In genomic region chr7:91677934-91678333, GRCm38 (mm10) we compare ENCODE assay signal across 17 mouse cellular contexts.
"Had no signal": no experiment of that assay in that cellular context is flagged by ENCODE, and none has a peak within 500 bp of the region (broad histone marks: within the 10 kb centered on the region; RNA-seq: fewer than 3 reads in every experiment).

No protein-coding gene starts in this region.

- H3K9ac ChIP-seq: liver, postnatal 0 days; lung, embryonic 15.5 days; midbrain, embryonic 13.5 days; midbrain, embryonic 15.5 days; neural tube, embryonic 12.5 days; stomach, embryonic 15.5 days had no signal

- H3K4me3 ChIP-seq: lung, embryonic 15.5 days; megakaryocyte, embryonic 14.5 days; midbrain, embryonic 13.5 days; midbrain, embryonic 15.5 days; neural tube, embryonic 12.5 days; stomach, embryonic 15.5 days had no signal

- H3K4me2 ChIP-seq: lung, embryonic 15.5 days; midbrain, embryonic 11.5 days; midbrain, embryonic 13.5 days; midbrain, embryonic 15.5 days; neural tube, embryonic 12.5 days; stomach, embryonic 15.5 days had no signal

- DNase-seq: liver, postnatal 0 days; lung, adult 2 months; lung, postnatal 14 days; lung, postnatal 36 days; right cerebral cortex, postnatal 14 days; thymus, adult 18-20 months; thymus, postnatal 14 days; thymus, postnatal 36 days had no signal

- ATAC-seq: liver, postnatal 0 days; lung, postnatal 0 days; midbrain, embryonic 13.5 days; midbrain, embryonic 15.5 days had no signal

- H3K4me1 ChIP-seq: lung, embryonic 15.5 days; midbrain, embryonic 13.5 days; midbrain, embryonic 15.5 days; neural tube, embryonic 12.5 days; stomach, embryonic 15.5 days had no signal

- H3K27ac ChIP-seq: lung, embryonic 15.5 days; macrophage; midbrain, embryonic 13.5 days; midbrain, embryonic 15.5 days; neural tube, embryonic 12.5 days; stomach, embryonic 15.5 days had no signal

- H3K9me3 ChIP-seq: lung, embryonic 15.5 days; megakaryocyte, embryonic 14.5 days; midbrain, embryonic 13.5 days; midbrain, embryonic 15.5 days; neural tube, embryonic 12.5 days; stomach, embryonic 15.5 days had no signal

- H3K36me3 ChIP-seq: lung, embryonic 15.5 days; midbrain, embryonic 13.5 days; midbrain, embryonic 15.5 days; neural tube, embryonic 12.5 days; stomach, embryonic 15.5 days had no signal

- H3K27me3 ChIP-seq: lung, embryonic 15.5 days; megakaryocyte, embryonic 14.5 days; midbrain, embryonic 13.5 days; midbrain, embryonic 15.5 days; neural tube, embryonic 12.5 days; stomach, embryonic 15.5 days had no signal
